Mouse (Mus musculus) forebrain, embryonic 14.5 days (tissue): Measurements from ENCODE around the gene Cdk14. TPM values are rescaled to one million over a fixed set of nuclear protein-coding genes. Genes with fewer than 3 reads are reported as not detected.

Source experiments
- ATAC-seq: fragments of 200-750 bp; cut with Nextera tagmentation; 2 replicates; pipeline ENCODE4 v1.8.0; 2017; ENCODE audit warnings: mild to moderate bottlenecking, moderate library complexity
- DNase-seq: peaks from one replicate; pipeline ENCODE4 v3.0.0-alpha.2; 2015; ENCODE audit warnings: low spot score
- H3K27ac ChIP-seq: fragments of 300-500 bp; sonication (generic); 2 replicates; pipeline ENCODE4 v1.5.1; 2014; ENCODE audit warnings: low read depth, mild to moderate bottlenecking, control low read depth, low read length, moderate library complexity
- H3K27me3 ChIP-seq: fragments of 300-500 bp; sonication (generic); replicated peaks from 2 replicates; pipeline ENCODE4 v1.6.1; 2014; ENCODE audit warnings: low read length, control low read depth, mixed read lengths; ENCODE audit not compliant: control insufficient read depth, insufficient read depth
- H3K36me3 ChIP-seq: fragments of 300-500 bp; sonication (generic); 2 replicates; pipeline ENCODE4 v1.6.1; 2014; ENCODE audit warnings: low read length, control low read depth; ENCODE audit not compliant: control insufficient read depth, insufficient read depth
- H3K4me1 ChIP-seq: fragments of 300-500 bp; sonication (generic); 2 replicates; pipeline ENCODE4 v1.6.1; 2014; ENCODE audit warnings: antibody characterized with exemption, low read length, control low read depth; ENCODE audit not compliant: control insufficient read depth, insufficient read depth
- H3K4me2 ChIP-seq: fragments of 300-500 bp; sonication (generic); 2 replicates; pipeline ENCODE4 v1.6.1; 2014; ENCODE audit warnings: mild to moderate bottlenecking, control low read depth, low read length
- H3K4me3 ChIP-seq: fragments of 300-500 bp; sonication (generic); 2 replicates; pipeline ENCODE4 v1.5.1; 2014; ENCODE audit warnings: low read depth, low read length, control low read depth
- H3K9ac ChIP-seq: fragments of 300-500 bp; sonication (generic); 2 replicates; pipeline ENCODE4 v1.6.1; 2014; ENCODE audit warnings: mild to moderate bottlenecking, low read length, control low read depth, moderate library complexity
- H3K9me3 ChIP-seq: fragments of 300-500 bp; sonication (generic); replicated peaks from 2 replicates; pipeline ENCODE4 v1.6.1; 2016; ENCODE audit warnings: low read length, control low read depth, mixed read lengths; ENCODE audit not compliant: control insufficient read depth
- WGBS: fragments of 180-500 bp; shearing (Covaris S2); extraction: QIAGEN DNeasy Blood & Tissue Kit; methylation state at CpG from one replicate; pipeline ENCODE4 v1.1.7; 2014; 5-methylcytosine and 5-hydroxymethylcytosine counted together
- polyA plus RNA-seq: library from polyadenylated mRNA; unstranded; fragments of >200 nt; fragmentation: Nextera tagmentation; extraction: Ambion mirVana; gene quantifications from 2 replicates; pipeline ENCODE4 v1.2.1, GENCODE M21; 2014

The Cdk14 gene
- polyA plus RNA-seq, 1 experiment from 2014 or later: 26.6 TPM

DNA sequence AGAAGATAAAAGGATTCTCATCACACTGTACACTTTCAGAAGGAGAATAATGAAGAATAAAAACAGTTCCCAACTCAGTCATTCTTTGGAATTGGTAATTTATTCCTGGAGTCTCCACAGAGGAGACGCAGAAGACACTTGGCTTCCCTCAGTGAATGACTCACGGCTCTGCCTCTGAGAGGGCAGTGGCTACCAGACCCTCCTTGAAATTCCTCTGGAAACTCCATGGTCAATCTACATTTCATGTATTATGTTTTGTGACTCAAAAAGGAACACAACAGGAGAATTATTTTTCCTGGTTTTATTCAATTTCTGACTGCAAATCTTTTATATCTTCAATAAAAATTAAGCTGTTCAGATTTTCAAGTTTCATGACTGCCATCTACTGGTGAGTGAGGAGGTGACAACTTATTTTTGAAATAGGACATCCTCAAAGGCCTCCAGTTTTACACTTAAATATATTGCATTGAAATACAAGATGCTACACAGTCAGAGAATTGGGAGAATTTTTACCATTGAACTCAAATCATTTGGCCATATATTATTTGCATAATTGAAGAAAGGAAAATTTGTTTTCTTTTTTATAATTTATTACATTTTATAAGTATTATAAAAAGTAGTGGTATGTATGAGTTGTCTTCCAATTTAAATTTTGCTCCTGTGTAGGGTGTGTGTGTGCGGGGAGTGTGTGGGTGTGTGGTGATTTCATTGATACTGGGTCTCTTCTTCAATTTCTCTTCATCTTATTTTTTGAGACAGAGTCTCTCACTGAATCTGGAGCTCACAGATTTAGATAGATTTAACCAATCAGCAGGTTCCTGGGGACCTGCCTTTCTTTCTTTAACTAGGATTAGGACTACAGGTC is 471.8 kb downstream of the Cdk14 start:
- Histone ChIP-seq H3K4me2 (no peak overlapping the region), H3K4me3 (no peak overlapping the region), H3K36me3 (no peaks in the 10 kb centered on the region), H3K27me3 (no peaks in the 10 kb centered on the region), H3K27ac (no peak overlapping the region), H3K9me3 (no peaks in the 10 kb centered on the region), H3K4me1 (no peaks in the 10 kb centered on the region), H3K9ac (no peak overlapping the region)
- WGBS: 52% methylated on average over 3 of the region's 3 CpGs
- ATAC-seq (peak; percentile 67), DNase-seq (peak; percentile 82)

DNA sequence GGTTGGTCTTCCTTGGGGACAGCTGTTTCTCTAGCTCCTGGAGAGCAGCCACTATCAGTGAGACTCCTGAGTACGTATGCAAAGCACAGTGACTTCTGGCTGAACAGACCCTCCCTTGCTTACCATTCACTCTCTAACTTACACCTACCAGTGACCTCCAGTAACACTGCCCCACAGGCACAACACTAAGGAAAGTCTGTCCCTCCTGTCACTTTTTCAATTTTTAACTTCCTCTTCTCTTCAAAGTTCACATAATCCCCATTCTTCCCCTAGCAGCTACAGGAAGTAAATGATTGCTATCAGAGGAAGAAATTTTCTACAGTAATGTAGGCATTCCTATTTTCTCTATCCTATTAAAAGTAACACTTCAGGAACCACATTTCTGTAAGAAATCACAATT is 485.0 kb downstream of the Cdk14 start:
- H3K4me2 ChIP-seq: no peak overlapping the region
- ATAC-seq (no peak), DNase-seq (no peak)
- no peaks in the 10 kb centered on the region for H3K4me1 ChIP-seq
- no peaks in the 10 kb centered on the region for H3K36me3 ChIP-seq
- no peaks in the 10 kb centered on the region for H3K9me3 ChIP-seq
- H3K27ac ChIP-seq: no peak overlapping the region
- no peak overlapping the region for H3K4me3 ChIP-seq
- H3K27me3 ChIP-seq: no peaks in the 10 kb centered on the region
- H3K9ac ChIP-seq: no peak overlapping the region
- 70% methylated on average over 1 of the region's 1 CpGs for WGBS

DNA sequence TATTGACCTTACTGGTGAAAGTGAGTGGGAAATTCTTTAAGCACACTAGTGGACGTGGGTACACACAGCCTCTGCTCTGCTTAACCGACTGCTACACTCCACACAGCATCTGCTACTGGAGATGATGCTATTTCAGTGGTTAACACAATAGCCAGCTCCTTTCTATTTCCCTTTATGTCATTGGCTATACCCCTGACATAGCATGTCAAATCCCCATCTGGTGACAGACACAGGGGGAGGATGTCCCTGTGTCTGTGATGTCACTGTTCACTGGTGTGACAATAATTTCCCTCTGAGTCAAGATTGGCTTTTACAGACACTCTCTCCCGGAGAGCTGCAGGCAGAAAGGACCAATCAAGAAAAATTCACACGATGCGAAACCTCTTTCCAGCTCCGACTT is 485.6 kb downstream of the Cdk14 start:
- Histone ChIP-seq H3K4me2 (no peak overlapping the region), H3K9me3 (no peaks in the 10 kb centered on the region), H3K36me3 (no peaks in the 10 kb centered on the region), H3K4me3 (no peak overlapping the region), H3K9ac (no peak overlapping the region), H3K27ac (no peak overlapping the region), H3K4me1 (0 out of 2 replicates have a peak, but pooled peaks cover 5% of the 10 kb centered on the region), H3K27me3 (no peaks in the 10 kb centered on the region)
- ATAC-seq (no peak), DNase-seq (no peak)
- WGBS: 79% methylated on average over 6 of the region's 6 CpGs

DNA sequence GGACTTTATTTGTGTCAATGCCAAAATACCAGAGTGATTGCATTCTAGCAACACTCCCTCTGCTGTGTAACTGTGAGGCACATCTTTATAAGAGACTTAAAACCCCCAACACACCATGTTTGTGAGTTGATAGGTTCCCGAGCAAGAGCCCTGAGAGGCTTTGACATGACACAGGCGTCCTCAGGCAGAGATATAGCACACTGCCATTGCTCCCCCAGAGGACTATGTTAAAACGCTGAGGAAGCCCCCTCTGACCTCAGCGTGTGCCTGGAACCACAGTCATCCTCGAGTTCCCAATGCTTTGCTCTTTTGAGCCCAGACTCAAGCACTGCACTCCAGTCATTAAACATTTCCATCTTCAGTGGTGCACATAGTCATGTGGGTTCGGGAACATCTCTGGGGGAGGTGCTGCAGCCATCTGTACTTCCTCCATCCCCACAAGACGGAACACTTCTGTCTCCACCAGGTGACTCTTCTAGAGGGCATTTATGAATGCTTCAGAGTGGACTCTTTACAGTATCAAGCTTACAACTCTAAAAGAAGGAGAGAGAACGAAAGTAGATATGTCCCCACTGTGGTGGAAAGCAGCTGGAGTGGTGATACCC is 488.5 kb downstream of the Cdk14 start:
- H3K9ac ChIP-seq: no peak overlapping the region

DNA sequence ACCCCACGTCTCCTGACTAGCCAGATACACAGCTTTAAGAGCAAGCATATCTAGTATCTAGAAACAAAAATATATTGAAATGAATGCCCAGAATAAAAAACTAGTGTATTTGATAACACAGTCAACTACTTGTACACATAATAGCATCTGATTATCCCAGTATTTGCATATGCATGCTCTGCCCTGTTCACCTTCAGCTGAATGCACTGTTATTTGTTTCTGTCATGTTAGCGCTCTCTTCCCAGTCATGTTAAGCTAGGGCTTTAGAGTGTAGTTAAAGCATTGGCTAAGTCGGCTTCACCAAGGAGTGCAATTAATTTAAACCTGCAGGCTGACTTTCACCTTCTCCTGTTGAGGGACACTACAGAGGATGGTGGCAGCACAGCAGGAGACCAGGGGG is 490.5 kb downstream of the Cdk14 start:
- WGBS: 49% methylated on average over 3 of the region's 3 CpGs
- Histone ChIP-seq H3K27me3 (no peaks in the 10 kb centered on the region), H3K4me2 (no peak overlapping the region), H3K27ac (no peak overlapping the region), H3K4me3 (no peak overlapping the region), H3K9ac (no peak overlapping the region), H3K4me1 (0 out of 2 replicates have a peak, but pooled peaks cover 5% of the 10 kb centered on the region), H3K9me3 (no peaks in the 10 kb centered on the region), H3K36me3 (no peaks in the 10 kb centered on the region)
- DNase-seq (peak; percentile 11), ATAC-seq (peak; percentile 69; the same call in 1 of the 2 replicates)

More for the DNA sequence above, 488.5 kb downstream of the Cdk14 start:
- H3K4me2 ChIP-seq: no peak overlapping the region
- WGBS: 81% methylated on average over 8 of the region's 8 CpGs
- no peak overlapping the region for H3K27ac ChIP-seq
- H3K36me3 ChIP-seq: no peaks in the 10 kb centered on the region
- H3K4me3 ChIP-seq: no peak overlapping the region
- H3K4me1 ChIP-seq: 0 out of 2 replicates have a peak, but pooled peaks cover 5% of the 10 kb centered on the region
- no peaks in the 10 kb centered on the region for H3K9me3 ChIP-seq
- ATAC-seq (no peak), DNase-seq (no peak)
- H3K27me3 ChIP-seq: no peaks in the 10 kb centered on the region

DNA sequence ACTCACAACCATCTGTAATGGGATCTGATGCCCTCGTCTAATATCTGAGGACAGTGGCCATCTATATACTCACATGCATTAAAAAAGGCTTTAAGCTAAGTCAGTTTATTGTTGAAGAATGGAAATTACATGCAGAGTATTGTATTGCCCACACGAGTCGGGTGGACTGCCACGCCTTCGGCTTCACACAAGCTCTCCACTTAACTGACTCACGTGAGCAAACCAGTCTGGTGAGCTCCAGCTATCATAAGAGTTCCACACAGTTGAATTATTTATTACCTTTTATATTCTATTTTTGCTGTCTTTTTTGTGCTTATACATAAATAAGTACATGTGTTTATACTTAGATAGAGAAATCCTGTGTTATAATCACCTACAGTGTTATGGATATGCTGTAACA is 495.2 kb downstream of the Cdk14 start:
- Histone ChIP-seq H3K4me1 (0 out of 2 replicates have a peak, but pooled peaks cover 3% of the 10 kb centered on the region), H3K36me3 (no peaks in the 10 kb centered on the region), H3K27ac (no peak overlapping the region), H3K4me2 (no peak overlapping the region), H3K9me3 (no peaks in the 10 kb centered on the region), H3K4me3 (no peak overlapping the region), H3K27me3 (no peaks in the 10 kb centered on the region), H3K9ac (no peak overlapping the region)
- 91% methylated on average over 6 of the region's 6 CpGs for WGBS
- no peak for ATAC-seq
- DNase-seq: no peak

DNA sequence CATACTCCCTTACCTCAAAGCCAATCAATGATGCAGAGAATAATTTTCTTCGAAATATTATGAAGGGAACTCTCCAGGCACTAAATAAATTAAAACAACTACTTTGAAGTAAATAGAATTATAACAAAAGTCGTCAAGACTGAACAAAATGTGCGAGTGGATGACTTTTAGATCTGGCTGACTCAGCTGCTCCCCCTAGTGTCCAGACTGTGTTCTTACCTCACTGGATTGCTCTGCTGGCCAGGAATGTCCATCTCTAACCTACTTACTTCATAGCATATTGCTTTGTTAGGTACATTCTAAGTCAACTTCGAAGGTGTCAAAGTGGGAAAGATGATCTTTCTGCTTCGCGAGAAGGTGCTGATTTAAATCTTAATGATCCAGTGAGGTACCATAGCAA is 501.7 kb downstream of the Cdk14 start:
- ATAC-seq (no peak), DNase-seq (peak; percentile 87)
- no peaks in the 10 kb centered on the region for H3K9me3 ChIP-seq
- H3K4me2 ChIP-seq: no peak overlapping the region
- H3K27ac ChIP-seq: no peak overlapping the region
- no peaks in the 10 kb centered on the region for H3K27me3 ChIP-seq
- no peak overlapping the region for H3K9ac ChIP-seq
- WGBS: 10% methylated on average over 6 of the region's 6 CpGs
- no peaks in the 10 kb centered on the region for H3K36me3 ChIP-seq
- H3K4me3 ChIP-seq: no peak overlapping the region
- H3K4me1 ChIP-seq: peaks cover 2% of the 10 kb centered on the region; the same call in 1 of the 2 replicates

DNA sequence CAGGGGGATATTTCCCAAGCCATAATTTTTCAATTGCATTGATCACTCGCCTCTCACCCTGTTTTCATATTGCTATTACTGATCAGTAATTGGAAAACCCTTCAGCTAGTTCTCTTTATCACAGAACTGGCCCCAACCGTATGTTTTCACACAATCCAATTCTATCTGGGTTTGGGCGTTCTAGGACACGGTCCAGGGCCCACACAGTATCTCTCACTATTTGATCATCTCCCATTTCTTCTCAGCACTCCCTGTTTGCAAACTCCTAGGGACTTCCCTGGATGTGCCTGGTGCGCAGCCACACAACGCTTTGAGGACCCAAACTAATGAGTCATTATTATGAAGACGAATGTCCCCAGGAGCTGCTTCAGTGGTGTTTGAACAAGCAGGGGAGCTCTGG is 502.4 kb downstream of the Cdk14 start:
- Histone ChIP-seq H3K36me3 (no peaks in the 10 kb centered on the region), H3K4me3 (no peak overlapping the region), H3K4me1 (peaks cover 2% of the 10 kb centered on the region; the same call in 1 of the 2 replicates), H3K27ac (no peak overlapping the region), H3K9me3 (no peaks in the 10 kb centered on the region), H3K27me3 (no peaks in the 10 kb centered on the region), H3K4me2 (no peak overlapping the region), H3K9ac (no peak overlapping the region)
- whole genome bisulfite sequencing: 86% methylated on average over 7 of the region's 7 CpGs
- ATAC-seq (no peak), DNase-seq (no peak)

DNA sequence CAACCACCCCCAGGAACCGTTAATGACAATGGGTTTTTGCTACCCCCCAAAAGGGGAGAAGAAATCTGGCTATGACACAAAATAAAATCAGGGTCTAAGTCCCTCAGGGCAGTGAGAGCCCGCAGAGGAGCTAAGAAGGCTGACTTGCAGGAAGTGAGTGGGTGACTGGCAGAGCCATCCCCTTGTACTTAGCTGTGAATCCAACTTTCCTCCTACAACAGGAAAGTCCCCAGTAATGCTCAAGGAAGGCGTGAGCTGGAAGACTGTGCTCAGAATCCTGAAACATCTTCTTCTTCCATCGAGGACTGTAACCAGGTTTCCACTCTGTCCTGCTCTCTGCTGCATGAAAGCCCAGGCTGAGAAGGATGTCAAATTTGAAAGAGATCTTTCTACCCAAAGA is 502.8 kb downstream of the Cdk14 start:
- ATAC-seq: peak; percentile 27; the same call in 1 of the 2 replicates
- Histone ChIP-seq H3K36me3 (no peaks in the 10 kb centered on the region), H3K4me1 (peaks cover 2% of the 10 kb centered on the region; the same call in 1 of the 2 replicates), H3K27ac (no peak overlapping the region), H3K27me3 (no peaks in the 10 kb centered on the region), H3K9me3 (no peaks in the 10 kb centered on the region), H3K4me2 (no peak overlapping the region), H3K9ac (no peak overlapping the region), H3K4me3 (no peak overlapping the region)
- WGBS: 54% methylated on average over 4 of the region's 4 CpGs
- DNase-seq: no peak
